Mouse (Mus musculus) left cerebral cortex, adult 11 months (tissue): ENCODE data around the gene B630019K06Rik.
"Not testable (repeated sequence)": the region's sequence is repeated elsewhere in the genome, so short reads cannot be mapped to it uniquely, and the experiment has no call there.

ENCODE experiments used
- DNase-seq: peaks from one replicate; pipeline ENCODE4 v3.0.0; 2022; ENCODE audit warnings: low spot score

B630019K06Rik gene

GRCm38 (mm10) chrX:8892343-8893155, at the start of gene B630019K06Rik:
Gene B630019K06Rik, plus strand, starts transcription at chrX:8892382.
- DNase-seq, result peak; percentile 21

GRCm38 (mm10) chrX:8843694-8844093, 48.5 kb upstream of the B630019K06Rik start, which contains the start of gene Gm6592:
Gene Gm6592, plus strand, starts transcription at chrX:8843994.
- no peak for DNase-seq

DNA sequence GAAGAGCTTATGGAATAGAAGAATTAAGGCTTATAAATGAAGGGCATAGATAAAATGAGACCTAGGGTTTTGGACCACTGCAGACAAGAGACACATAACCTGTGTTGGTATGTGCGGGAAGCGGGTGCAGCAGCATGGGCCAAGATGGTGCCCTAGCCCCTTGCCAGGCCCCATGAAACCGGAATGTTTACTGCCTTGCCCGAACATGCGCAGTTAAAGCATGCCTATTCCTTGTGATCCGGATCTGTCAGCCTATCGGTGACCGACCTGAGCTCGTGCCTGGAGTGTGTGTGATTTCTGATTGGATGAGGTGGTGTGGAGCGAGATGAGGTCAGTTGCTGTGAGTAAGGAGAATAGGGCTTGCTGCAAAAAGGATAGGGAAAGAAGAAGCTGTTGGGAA, 39.7 kb upstream of the B630019K06Rik start:
- DNase-seq, result no peak

GRCm38 (mm10) chrX:8864331-8864730, 27.9 kb upstream of the B630019K06Rik start:
- DNase-seq, result peak; percentile 71

GRCm38 (mm10) chrX:8873953-8874352, 18.2 kb upstream of the B630019K06Rik start, which contains the start of gene Gm5751:
Gene Gm5751, plus strand, starts transcription at chrX:8874253.
- DNase-seq, result not testable (repeated sequence)

DNA sequence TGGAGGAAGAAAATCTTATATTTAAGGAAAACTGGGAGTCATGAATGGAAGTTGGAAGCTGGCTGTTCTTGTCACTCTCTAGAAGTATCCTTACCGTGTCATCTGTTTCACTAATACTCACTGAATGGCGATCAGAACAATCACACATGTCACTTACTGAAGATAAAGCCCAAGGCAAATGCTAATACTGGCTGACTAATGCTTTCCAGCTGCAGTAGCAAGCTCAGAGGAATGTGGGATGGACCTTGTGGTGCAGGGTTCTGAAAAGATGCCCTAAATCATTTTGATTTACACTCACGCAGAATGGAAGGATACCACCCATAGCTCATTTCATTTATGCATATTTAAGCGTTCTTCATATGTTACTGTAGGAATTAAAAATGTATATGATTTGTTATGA, 7.8 kb upstream of the B630019K06Rik start:
- no peak for DNase-seq

DNA sequence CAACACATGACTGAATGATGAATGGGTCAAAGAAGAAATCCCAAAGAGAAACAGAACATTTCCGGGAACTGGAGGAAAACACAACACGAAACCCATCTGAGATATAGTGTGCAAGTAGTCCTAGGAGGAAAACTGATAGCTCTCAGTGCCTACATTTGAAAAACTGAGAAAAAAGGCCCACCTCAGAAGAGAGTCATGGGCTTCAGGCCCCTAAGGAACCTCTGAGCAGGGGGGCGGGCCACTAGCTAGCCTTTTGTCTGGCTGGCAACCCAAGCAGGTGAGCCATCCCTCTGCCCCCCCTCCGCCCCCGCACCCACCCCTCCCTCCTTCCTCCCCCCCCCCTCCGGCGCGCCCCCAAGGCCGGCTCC, 223 bp upstream of the B630019K06Rik start:
- no peak for DNase-seq

- peak; percentile 7 for DNase-seq
Measured at GRCm38 (mm10) chrX:8893182-8893651, 1.0 kb downstream of the B630019K06Rik start.

DNA sequence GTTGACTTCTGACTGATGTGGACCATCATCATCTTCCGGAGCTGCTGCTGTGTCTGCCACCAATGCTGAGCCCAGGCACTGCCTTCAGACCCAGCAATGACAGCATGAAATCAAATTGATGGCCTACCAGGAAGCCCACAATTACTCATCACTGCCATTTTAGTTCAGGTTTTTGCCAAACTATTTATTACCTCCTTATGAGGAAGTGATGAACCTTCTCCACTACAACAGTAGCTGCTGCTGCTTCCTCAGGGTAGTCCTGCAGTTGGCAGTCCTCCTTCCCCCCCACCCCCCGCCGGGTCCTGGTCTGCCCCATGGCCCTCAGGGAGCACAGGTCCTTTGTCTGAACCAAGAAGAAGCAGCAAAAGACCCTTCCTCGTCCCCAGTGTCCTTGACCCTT, 8.6 kb downstream of the B630019K06Rik start:
- no peak for DNase-seq

- DNase-seq, result no peak
Measured at GRCm38 (mm10) chrX:8901906-8902472, 9.8 kb downstream of the B630019K06Rik start.

GRCm38 (mm10) chrX:8921080-8921479, 28.9 kb downstream of the B630019K06Rik start:
- no peak for DNase-seq

DNA sequence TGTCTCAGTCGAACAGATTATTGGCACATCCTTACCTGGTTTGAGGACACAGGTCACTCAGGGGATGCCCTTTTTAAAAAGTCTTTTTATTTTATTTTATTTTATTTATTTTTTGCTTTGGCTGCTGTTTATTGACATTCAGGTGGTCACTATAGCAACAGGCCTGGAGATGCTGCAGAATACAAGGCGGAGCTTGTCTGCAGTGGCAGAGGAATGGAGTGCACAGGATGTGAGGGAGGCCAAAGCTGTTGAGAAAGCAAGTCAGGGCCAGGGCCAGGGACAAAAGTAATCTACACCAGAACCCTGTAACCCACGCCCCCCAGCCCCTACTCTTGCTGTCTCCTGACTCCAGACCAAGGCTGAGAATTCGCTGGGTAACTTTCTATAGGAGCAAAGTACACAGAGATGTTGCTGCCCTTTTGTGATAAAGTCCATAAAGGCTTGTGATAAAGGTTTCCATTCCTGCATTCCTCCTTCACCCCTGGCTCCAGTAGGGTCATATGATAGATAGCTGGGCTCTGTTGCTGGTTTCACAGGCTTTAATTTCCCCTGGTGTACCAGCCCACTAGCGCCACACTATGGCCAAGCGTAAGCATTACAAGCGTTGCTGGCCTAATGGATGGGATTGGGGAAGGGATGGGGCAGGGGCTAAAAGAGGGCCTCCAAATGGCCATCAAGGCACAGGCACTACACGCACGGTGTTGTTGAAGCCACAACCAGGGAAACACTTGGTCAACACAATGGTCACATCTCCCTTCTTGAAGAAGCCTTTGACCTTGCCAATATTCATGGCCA, 29.8 kb downstream of the B630019K06Rik start:
- DNase-seq, result no peak

DNA sequence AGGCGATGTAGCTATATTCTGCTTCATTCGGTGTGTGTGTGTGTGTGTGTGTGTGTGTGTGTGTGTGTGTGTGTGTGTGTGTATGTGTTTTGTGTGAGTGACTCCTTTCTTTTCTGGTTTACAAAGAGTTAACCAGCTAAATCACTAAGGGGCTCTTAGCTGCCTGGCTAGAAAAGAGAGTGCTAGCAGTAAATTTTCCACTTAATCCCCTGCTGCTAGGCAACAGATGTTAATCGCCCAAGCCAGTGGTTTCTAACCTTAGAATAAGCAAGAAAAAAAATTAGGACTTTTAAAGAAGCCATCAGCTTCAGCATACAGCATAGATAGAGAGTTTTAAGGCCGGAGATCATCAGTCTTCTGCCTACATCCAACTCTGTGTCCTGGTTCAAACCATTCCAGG, 35.1 kb downstream of the B630019K06Rik start:
- no peak for DNase-seq

GRCm38 (mm10) chrX:8944041-8944440, 51.9 kb downstream of the B630019K06Rik start:
- DNase-seq, result no peak
